Mouse (Mus musculus): Measurements from ENCODE around the gene Dlgap3. TPM values are rescaled to one million over a fixed set of nuclear protein-coding genes. Genes with fewer than 3 reads are reported as not detected.

Dlgap3 gene
- polyA plus RNA-seq, 1 experiment, result 0.54 TPM

DNA sequence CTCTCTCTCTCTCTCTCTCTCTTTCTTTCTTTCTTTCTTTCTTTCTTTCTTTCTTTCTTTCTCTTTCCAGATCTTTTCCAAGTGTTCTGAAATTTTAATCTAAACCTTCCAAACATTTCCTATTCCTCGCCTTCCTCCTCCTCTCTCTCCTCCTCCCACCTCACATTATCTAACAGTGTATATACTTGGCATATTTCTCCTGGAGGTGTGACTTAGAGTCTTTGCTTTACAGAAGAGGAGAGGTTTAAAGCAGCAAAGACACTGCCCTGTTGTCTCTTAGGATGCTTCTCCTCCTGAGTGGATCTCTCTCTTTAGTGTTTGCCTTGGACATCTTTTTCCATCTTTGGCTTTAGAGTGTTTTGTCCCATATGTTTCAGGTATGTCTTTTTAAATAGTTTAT is 34.1 kb downstream of the Dlgap3 start:
- no peak for TF ChIP-seq CTCF (IDR thresholded peaks at IDR 0.05; ENCODE audit: insufficient read depth, low read length)
- TF ChIP-seq POLR2A (IDR thresholded peaks at IDR 0.05; ENCODE audit: borderline replicate concordance, extremely low read depth, low read depth, low read length), result no peak
- Histone ChIP-seq H3K4me1 (ENCODE audit: control insufficient read depth, insufficient read depth, low read length) (no peaks in the 10 kb centered on the region), H3K4me3 (replicated peaks; ENCODE audit: extremely low read depth, low read depth, low read length) (no peak overlapping the region)
- DNase-seq, result no peak
- 77% methylated on average over 1 of the region's 1 CpGs for WGBS

DNA sequence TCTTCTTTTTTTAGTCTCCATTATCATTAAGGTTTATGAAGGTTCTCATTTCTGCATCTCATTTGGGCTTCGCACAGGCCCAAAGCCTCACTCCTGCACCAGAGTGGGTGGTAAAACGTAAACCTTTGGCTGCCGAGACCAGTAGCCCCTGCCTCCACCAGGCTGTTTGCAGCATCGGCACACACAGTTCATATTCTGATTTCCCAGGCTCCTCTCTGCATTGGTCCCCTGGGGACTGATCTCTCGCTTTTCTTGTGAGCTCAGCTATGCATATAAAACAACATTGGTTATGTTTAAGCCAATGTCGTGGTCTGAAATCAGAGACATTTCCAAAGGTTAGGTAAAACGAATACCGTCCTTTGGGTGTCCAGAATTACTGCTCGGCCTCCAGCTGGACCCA is 42.3 kb downstream of the Dlgap3 start:
- Histone ChIP-seq H3K4me1 (ENCODE audit: control insufficient read depth, insufficient read depth, low read length) (no peaks in the 10 kb centered on the region), H3K4me3 (replicated peaks; ENCODE audit: extremely low read depth, low read depth, low read length) (no peak overlapping the region)
- TF ChIP-seq CTCF (IDR thresholded peaks at IDR 0.05; ENCODE audit: insufficient read depth, low read length) (no peak), POLR2A (IDR thresholded peaks at IDR 0.05; ENCODE audit: borderline replicate concordance, extremely low read depth, low read depth, low read length) (no peak)
- DNase-seq, result no peak
- WGBS, result 75% methylated on average over 9 of the region's 9 CpGs

DNA sequence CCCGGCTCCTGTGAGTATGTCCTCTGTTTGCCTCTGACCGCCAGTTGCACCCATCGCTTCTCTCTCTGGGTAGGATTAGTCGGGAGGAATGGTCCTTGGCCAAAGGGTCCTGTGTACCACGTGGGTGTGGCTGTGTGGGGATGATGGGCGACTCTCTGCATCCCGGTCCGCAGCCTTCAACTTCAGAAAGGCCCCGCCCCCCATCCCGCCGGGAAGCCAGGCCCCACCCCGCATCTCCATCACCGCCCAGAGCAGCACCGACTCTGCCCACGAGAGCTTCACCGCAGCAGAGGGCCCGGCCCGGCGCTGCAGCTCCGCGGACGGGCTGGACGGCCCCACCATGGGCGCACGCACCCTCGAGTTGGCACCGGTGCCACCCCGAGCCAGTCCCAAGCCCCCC is 45.5 kb downstream of the Dlgap3 start:
- no peaks in the 10 kb centered on the region for H3K4me1 ChIP-seq (ENCODE audit: control insufficient read depth, insufficient read depth, low read length)
- no peak overlapping the region for H3K4me3 ChIP-seq (replicated peaks; ENCODE audit: extremely low read depth, low read depth, low read length)
- no peak for DNase-seq
- TF ChIP-seq CTCF (IDR thresholded peaks at IDR 0.05; ENCODE audit: insufficient read depth, low read length) (no peak), POLR2A (IDR thresholded peaks at IDR 0.05; ENCODE audit: borderline replicate concordance, extremely low read depth, low read depth, low read length) (no peak)
- 19% methylated on average over 26 of the region's 28 CpGs for WGBS

DNA sequence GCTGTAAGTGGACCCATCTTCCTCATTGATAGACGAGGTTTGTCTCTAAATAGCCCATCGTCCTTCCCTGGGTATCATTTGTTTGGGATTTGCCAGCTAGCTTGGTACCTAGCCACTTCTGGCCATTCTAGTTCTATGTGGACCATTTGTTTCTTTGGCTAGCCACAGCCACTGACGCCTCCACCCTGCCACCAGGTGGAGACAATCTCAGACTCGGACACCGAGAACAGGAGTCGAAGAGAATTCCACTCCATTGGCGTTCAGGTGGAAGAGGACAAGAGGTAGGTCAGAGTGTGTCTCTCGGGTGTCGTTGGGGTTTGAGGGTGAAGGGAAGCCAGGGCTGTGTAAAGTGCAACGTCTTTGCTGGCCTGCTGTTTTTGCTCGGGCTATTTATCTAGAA is 46.1 kb downstream of the Dlgap3 start:
- 47% methylated on average over 11 of the region's 11 CpGs for WGBS
- no peak for DNase-seq

DNA sequence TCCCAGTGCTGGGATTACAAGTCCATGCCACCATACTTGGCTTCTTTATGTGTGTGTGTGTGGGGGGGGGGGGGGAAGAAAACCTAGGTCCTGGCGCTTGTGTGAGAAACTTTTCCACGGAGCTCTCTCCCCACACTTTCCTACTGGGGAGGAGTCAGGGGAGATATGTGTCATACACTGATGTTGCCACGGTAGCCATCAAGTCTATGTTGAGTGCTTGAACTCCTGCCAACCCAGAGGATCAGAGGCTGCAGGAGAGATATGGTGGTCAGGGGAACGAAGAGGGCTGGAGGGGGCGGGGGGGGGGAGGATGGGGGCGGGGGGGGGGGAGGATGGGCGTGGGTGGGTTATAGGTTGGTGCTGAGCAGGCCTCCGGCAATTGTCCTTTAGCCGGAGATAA is 46.8 kb downstream of the Dlgap3 start:
- TF ChIP-seq POLR2A (IDR thresholded peaks at IDR 0.05; ENCODE audit: borderline replicate concordance, extremely low read depth, low read depth, low read length) (no peak), CTCF (IDR thresholded peaks at IDR 0.05; ENCODE audit: insufficient read depth, low read length) (no peak)
- Histone ChIP-seq H3K4me1 (ENCODE audit: control insufficient read depth, insufficient read depth, low read length) (no peaks in the 10 kb centered on the region), H3K4me3 (replicated peaks; ENCODE audit: extremely low read depth, low read depth, low read length) (no peak overlapping the region)
- DNase-seq, result no peak
- 38% methylated on average over 6 of the region's 9 CpGs for WGBS

More for the DNA sequence above, 46.1 kb downstream of the Dlgap3 start:
- TF ChIP-seq POLR2A (IDR thresholded peaks at IDR 0.05; ENCODE audit: borderline replicate concordance, extremely low read depth, low read depth, low read length) (no peak), CTCF (IDR thresholded peaks at IDR 0.05; ENCODE audit: insufficient read depth, low read length) (no peak)
- Histone ChIP-seq H3K4me3 (replicated peaks; ENCODE audit: extremely low read depth, low read depth, low read length) (no peak overlapping the region), H3K4me1 (ENCODE audit: control insufficient read depth, insufficient read depth, low read length) (no peaks in the 10 kb centered on the region)

DNA sequence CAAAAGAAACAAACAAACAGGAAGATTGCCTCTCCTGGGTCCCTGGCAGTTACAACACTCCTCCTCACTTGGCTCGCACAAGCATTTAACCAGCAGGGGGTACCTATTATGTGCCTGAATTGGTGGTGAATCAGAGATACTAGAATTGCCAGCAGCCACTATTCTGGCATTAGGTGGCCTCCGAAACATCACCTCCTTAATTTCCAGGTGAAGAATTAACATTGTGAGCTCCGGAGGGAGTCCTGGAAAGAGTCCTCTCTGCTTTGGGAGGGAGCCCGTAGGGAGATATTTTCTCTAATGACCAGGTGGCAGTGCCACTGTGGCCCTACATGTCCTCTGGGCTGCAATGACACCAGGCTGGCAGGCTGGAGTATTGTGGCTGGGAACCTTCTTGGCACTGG is 47.2 kb downstream of the Dlgap3 start:
- no peak overlapping the region for H3K4me3 ChIP-seq (replicated peaks; ENCODE audit: extremely low read depth, low read depth, low read length)
- DNase-seq, result no peak
- TF ChIP-seq CTCF (IDR thresholded peaks at IDR 0.05; ENCODE audit: insufficient read depth, low read length) (no peak), POLR2A (IDR thresholded peaks at IDR 0.05; ENCODE audit: borderline replicate concordance, extremely low read depth, low read depth, low read length) (no peak)
- no peaks in the 10 kb centered on the region for H3K4me1 ChIP-seq (ENCODE audit: control insufficient read depth, insufficient read depth, low read length)
- WGBS, result 76% methylated on average over 4 of the region's 4 CpGs

DNA sequence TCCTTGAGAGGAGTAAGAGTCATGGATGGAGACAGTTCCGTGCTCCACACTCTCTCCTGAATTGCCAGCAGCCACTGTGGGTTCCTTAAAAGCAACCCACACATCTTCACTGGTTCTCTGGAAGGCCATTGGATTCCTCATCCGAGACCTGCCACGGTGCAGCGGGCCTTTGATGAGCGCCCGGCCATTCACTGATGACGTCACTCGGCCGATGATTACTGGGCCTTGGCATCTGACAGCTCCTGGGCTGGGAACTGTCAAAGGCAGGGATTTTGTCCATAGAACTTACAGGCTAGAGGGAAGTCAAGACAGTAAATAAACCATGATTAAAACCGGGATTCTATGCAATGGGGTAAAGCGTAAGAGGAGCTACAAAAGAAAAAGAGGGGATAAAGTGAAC is 48.0 kb downstream of the Dlgap3 start:
- TF ChIP-seq CTCF (IDR thresholded peaks at IDR 0.05; ENCODE audit: insufficient read depth, low read length) (no peak), POLR2A (IDR thresholded peaks at IDR 0.05; ENCODE audit: borderline replicate concordance, extremely low read depth, low read depth, low read length) (no peak)
- DNase-seq, result no peak
- Histone ChIP-seq H3K4me3 (replicated peaks; ENCODE audit: extremely low read depth, low read depth, low read length) (no peak overlapping the region), H3K4me1 (ENCODE audit: control insufficient read depth, insufficient read depth, low read length) (no peaks in the 10 kb centered on the region)
- WGBS, result 69% methylated on average over 11 of the region's 11 CpGs

DNA sequence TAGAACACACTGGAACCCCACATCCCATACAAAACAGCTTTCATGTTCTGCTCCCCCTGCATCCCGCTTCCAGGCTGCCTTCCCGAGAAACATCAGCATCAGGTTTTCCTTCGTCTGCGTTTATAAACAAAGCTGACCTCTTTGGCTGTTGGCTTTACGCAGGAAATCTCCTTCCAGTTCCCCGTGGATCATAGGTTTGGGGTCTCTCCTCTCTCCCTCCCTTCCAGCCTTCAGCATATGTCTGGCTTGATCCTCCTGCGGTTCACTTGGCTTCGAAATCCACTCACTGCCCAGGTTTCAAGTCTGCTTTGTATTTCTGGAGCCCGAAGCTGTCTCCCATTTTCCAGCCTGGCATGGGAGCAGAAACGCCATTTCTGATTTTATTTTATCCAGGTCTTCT is 54.3 kb downstream of the Dlgap3 start:
- Histone ChIP-seq H3K4me1 (ENCODE audit: control insufficient read depth, insufficient read depth, low read length) (no peaks in the 10 kb centered on the region), H3K4me3 (replicated peaks; ENCODE audit: extremely low read depth, low read depth, low read length) (no peak overlapping the region)
- 31% methylated on average over 10 of the region's 10 CpGs for whole genome bisulfite sequencing
- DNase-seq, result no peak
- TF ChIP-seq POLR2A (IDR thresholded peaks at IDR 0.05; ENCODE audit: borderline replicate concordance, extremely low read depth, low read depth, low read length) (no peak), CTCF (IDR thresholded peaks at IDR 0.05; ENCODE audit: insufficient read depth, low read length) (no peak)

DNA sequence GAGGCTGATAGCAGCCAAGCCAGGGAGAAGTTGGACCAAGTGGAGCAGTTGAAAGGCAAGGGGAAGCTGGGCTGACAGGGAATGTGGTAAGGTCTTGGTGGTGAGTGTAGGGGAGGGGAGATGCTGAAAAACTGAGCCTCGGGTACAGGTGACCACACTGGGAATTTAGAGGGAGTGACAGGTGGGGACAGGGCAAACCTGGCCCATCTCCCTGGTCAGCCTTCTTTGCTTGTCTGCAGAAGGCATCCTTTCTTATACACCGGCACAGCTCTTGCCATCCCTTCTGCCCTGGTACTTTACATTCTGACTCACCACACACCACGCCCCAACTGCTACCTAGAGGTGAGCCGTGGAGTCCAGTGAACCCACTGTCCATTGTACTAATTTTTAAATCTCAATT is 54.8 kb downstream of the Dlgap3 start:
- H3K4me1 ChIP-seq (ENCODE audit: control insufficient read depth, insufficient read depth, low read length), result no peaks in the 10 kb centered on the region
- H3K4me3 ChIP-seq (replicated peaks; ENCODE audit: extremely low read depth, low read depth, low read length), result no peak overlapping the region
- no peak for DNase-seq
- TF ChIP-seq CTCF (IDR thresholded peaks at IDR 0.05; ENCODE audit: insufficient read depth, low read length) (no peak), POLR2A (IDR thresholded peaks at IDR 0.05; ENCODE audit: borderline replicate concordance, extremely low read depth, low read depth, low read length) (no peak)
- 55% methylated on average over 4 of the region's 4 CpGs for WGBS

DNA sequence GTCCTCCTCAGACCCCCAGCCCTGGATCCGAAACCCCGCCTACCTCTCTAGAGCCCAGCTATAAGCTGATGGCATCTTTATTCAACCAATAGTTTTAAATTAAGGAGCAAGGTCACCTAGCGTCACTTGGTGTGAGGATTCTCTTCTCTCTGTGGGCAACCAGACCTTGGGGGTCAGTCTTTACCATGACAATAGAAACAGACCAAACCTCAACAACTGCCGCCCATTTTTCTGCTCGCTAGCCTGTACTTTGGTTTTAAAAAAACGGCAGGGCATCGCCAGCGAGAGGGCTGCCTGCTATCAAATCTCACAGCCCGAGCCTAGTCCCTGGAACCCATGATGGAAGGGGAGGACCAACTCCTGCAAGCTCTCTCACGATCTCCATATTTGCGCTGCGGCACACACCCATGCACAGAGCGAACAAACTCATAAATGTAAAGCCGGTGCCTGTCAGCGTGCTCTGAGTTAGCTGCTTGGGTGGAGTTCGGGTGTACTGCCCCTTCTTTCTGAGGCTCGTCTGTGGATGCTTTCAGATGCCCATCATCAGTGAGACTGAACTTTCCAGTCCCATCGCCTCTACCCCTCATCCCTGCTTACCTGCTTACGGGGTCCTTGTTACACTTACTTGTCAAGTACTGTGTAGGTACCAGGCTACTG is 55.6 kb downstream of the Dlgap3 start:
- Histone ChIP-seq H3K4me3 (replicated peaks; ENCODE audit: extremely low read depth, low read depth, low read length) (no peak overlapping the region), H3K4me1 (ENCODE audit: control insufficient read depth, insufficient read depth, low read length) (no peaks in the 10 kb centered on the region)
- TF ChIP-seq POLR2A (IDR thresholded peaks at IDR 0.05; ENCODE audit: borderline replicate concordance, extremely low read depth, low read depth, low read length), result no peak
- no peak for TF ChIP-seq CTCF (IDR thresholded peaks at IDR 0.05; ENCODE audit: insufficient read depth, low read length)
- no peak for DNase-seq
- WGBS, result 21% methylated on average over 19 of the region's 19 CpGs

All from lung, adult 2 months (tissue).